Mouse (Mus musculus) lung, embryonic 16.5 days (tissue): ENCODE measurements around the gene Eps15. TPM values are rescaled to one million over a fixed set of nuclear protein-coding genes. Genes with fewer than 3 reads are reported as not detected.

Experiments
- ATAC-seq: fragments of 200-750 bp; cut with Nextera tagmentation; 2 replicates; pipeline ENCODE4 v1.8.0; 2017; ENCODE audit warnings: low read depth, mild to moderate bottlenecking, moderate library complexity
- H3K27ac ChIP-seq: fragments of 300-500 bp; sonication (generic); 2 replicates; pipeline ENCODE4 v1.5.1; 2014; ENCODE audit warnings: mild to moderate bottlenecking, control low read depth, low read length
- H3K27me3 ChIP-seq: fragments of 300-500 bp; sonication (generic); 2 replicates; pipeline ENCODE4 v1.6.1; 2014; ENCODE audit warnings: low read depth, low read length, mixed read lengths; ENCODE audit not compliant: control insufficient read depth, insufficient read depth
- H3K36me3 ChIP-seq: fragments of 300-500 bp; sonication (generic); 2 replicates; pipeline ENCODE4 v1.6.1; 2014; ENCODE audit warnings: low read length; ENCODE audit not compliant: control insufficient read depth, insufficient read depth
- H3K4me1 ChIP-seq: fragments of 300-500 bp; sonication (generic); replicated peaks from 2 replicates; pipeline ENCODE4 v1.6.1; 2014; ENCODE audit warnings: low read length, mixed read lengths; ENCODE audit not compliant: control insufficient read depth, insufficient read depth
- H3K4me2 ChIP-seq: fragments of 300-500 bp; sonication (generic); 2 replicates; pipeline ENCODE4 v1.6.1; 2014; ENCODE audit warnings: low read depth, low read length, control low read depth
- H3K4me3 ChIP-seq: fragments of 300-500 bp; sonication (generic); 2 replicates; pipeline ENCODE4 v1.5.1; 2014; ENCODE audit warnings: mild to moderate bottlenecking, low read length, control low read depth
- H3K9ac ChIP-seq: fragments of 300-500 bp; sonication (generic); 2 replicates; pipeline ENCODE4 v1.6.1; 2014; ENCODE audit warnings: low read length, control low read depth
- H3K9me3 ChIP-seq: fragments of 300-500 bp; sonication (generic); 2 replicates; pipeline ENCODE4 v1.6.1; 2016; ENCODE audit warnings: low read length; ENCODE audit not compliant: control insufficient read depth
- WGBS: fragments of 180-500 bp; shearing (Covaris S2); extraction: QIAGEN DNeasy Blood & Tissue Kit; methylation state at CpG from one replicate; pipeline ENCODE4 v1.1.7; 2014; 5-methylcytosine and 5-hydroxymethylcytosine counted together
- polyA plus RNA-seq: library from polyadenylated mRNA; unstranded; fragments of >200 nt; fragmentation: Nextera tagmentation; extraction: Ambion mirVana; gene quantifications from 2 replicates; pipeline ENCODE4 v1.2.1, GENCODE M21; 2015

Eps15 gene
- polyA plus RNA-seq = 42.8 and 47.8 TPM in 2 replicates

DNA sequence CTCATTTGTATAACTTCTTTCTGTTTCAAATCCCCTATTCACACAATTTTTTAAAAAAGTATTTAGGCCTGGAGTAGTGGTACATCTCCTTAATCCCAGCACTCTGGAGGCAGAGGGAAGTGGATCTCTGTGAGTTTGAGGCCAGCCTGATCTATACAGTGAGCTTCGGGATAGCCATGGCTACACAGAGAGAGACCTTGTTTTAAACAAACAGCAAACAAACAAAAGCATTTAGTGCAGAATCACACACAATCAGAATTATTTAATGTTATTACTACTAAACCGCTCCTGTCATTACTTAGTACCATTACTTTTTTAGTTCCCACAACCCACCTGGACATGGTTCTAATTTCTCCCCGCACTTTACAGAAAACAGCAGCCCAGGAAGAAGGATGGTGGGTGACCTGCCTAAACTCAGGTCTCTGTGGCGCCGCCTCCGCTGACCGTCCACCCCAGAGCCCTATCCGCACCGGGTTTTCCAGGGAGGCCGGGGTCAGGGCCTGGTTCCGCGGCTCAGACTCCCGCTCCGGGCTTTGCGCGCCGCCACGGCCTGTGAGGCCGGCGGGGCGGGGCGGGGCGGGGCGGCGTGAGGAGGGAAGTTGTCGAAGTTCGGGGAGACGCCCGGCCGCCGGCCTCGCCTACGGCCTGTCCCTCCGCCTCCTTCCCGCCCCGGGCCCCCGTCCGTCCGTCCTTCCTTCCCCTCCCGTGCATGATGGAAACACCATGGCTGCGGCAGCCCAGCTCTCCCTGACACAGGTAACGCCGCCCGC lies at the start of gene Eps15:
Gene Eps15 (plus strand): TSS at position 580 of the 770 bp plus-strand sequence.
- ATAC-seq = peak; percentile 98

DNA sequence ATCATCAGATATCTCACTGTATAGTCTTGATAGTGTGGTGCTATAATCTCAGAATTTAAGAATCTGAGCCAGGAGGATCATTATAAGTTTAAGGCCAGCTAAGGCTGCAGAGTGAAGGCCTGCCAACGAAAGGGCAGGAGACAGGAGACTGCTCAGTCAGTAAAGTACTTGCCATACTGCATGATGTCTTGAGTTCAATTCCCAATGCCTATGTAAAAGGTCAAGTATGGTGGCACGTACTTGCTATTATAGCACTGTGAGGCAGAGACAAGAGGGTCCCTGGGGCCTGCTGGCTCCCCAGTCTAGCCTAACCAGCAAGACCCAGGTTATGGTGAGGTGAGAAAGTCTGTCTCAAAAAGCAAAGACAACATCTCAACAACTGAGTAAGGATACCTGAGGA lies 45.9 kb upstream of the Eps15 start, which contains the start of gene Calr4:
Gene Calr4 (plus strand): TSS at position 301 of the 400 bp plus-strand sequence.
- Histone ChIP-seq H3K4me1 (no peaks in the 10 kb centered on the region), H3K4me2 (no peak within 1 kb of the TSS), H3K27ac (no peak within 1 kb of the TSS), H3K9me3 (no peaks in the 10 kb centered on the region), H3K4me3 (no peak within 1 kb of the TSS), H3K36me3 (no peaks in the 10 kb centered on the region), H3K27me3 (no peaks in the 10 kb centered on the region), H3K9ac (no peak within 1 kb of the TSS)
- ATAC-seq = no peak
- 80% methylated on average over 2 of the region's 2 CpGs for WGBS

More for the DNA sequence above, at the start of gene Eps15:
- Histone ChIP-seq H3K27me3 (no peaks in the 10 kb centered on the region), H3K9me3 (no peaks in the 10 kb centered on the region), H3K4me3 (peak within 1 kb of the TSS; percentile 93), H3K4me1 (peaks cover 18% of the 10 kb centered on the region), H3K9ac (peak within 1 kb of the TSS; percentile 90), H3K4me2 (peak within 1 kb of the TSS; percentile 70), H3K36me3 (no peaks in the 10 kb centered on the region), H3K27ac (peak within 1 kb of the TSS; percentile 90)
- WGBS = 2% methylated on average over 39 of the region's 44 CpGs

DNA sequence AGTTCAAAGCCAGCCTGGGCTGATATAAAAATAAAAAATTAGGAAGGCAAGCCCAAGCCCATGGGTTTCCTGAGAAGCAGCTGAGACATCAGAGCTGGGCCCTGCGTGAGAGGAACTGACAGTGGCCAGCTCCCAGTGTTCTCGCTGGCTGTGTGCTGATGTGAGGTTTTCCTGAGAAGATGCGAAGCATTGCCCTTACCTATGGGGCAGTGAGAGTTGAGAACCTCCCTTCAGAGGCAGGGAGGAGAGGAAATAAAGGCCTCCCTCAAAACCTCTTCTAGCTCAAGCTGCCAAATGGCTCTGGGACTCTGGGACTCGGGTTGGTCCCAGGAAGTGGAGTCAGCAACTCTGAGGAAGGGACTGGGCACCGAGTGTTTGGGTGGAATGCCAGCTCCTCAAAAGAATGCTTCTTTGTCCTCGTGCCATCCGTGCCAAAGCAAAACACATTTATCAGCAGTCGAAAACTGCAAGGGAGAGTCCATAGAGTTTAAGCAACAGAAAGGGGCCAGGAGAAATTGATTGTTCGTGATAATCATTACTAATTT lies 45.2 kb upstream of the Eps15 start:
- H3K4me2 ChIP-seq = no peak overlapping the region
- H3K4me3 ChIP-seq = no peak overlapping the region
- no peak for ATAC-seq
- no peaks in the 10 kb centered on the region for H3K27me3 ChIP-seq
- no peak overlapping the region for H3K9ac ChIP-seq
- WGBS = 57% methylated on average over 9 of the region's 9 CpGs
- H3K36me3 ChIP-seq = no peaks in the 10 kb centered on the region
- no peak overlapping the region for H3K27ac ChIP-seq
- H3K9me3 ChIP-seq = no peaks in the 10 kb centered on the region
- H3K4me1 ChIP-seq = no peaks in the 10 kb centered on the region

DNA sequence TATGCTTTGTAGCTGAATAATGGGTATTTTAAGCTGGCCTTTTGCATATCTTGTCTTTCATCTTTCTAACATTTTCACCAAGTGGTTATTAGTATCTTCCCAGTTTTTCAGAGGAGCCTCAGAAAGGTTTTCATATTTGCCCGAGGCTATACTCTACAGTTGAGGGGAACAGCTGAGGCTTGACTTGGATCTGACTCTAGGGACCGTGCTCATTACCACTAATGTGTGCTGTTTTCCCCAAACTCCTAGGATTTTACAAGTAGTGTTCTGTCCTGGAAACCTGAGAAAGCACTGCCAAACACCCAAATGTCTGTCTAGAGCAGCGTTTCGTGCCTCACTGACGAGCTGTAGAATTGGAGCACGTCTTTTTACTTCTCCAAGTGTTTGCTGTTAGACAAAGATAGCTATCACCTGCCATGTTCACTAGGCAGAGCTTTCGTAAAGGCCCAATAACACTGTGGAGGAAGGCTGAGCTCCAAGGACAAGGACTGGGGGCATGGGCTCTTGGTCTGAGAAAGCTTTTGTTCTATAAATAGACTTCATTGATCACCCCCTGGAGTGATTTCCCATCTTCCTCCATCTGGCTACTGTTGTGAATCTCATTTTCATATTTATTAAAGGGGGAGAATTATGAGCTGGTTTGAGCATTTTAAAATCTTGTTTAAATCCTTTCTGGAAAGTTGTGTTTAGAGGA lies 43.7 kb upstream of the Eps15 start:
- Histone ChIP-seq H3K27ac (no peak overlapping the region), H3K9me3 (no peaks in the 10 kb centered on the region), H3K36me3 (no peaks in the 10 kb centered on the region), H3K4me3 (no peak overlapping the region), H3K27me3 (no peaks in the 10 kb centered on the region), H3K9ac (no peak overlapping the region), H3K4me1 (no peaks in the 10 kb centered on the region), H3K4me2 (no peak overlapping the region)
- WGBS = 67% methylated on average over 7 of the region's 7 CpGs
- ATAC-seq = no peak

DNA sequence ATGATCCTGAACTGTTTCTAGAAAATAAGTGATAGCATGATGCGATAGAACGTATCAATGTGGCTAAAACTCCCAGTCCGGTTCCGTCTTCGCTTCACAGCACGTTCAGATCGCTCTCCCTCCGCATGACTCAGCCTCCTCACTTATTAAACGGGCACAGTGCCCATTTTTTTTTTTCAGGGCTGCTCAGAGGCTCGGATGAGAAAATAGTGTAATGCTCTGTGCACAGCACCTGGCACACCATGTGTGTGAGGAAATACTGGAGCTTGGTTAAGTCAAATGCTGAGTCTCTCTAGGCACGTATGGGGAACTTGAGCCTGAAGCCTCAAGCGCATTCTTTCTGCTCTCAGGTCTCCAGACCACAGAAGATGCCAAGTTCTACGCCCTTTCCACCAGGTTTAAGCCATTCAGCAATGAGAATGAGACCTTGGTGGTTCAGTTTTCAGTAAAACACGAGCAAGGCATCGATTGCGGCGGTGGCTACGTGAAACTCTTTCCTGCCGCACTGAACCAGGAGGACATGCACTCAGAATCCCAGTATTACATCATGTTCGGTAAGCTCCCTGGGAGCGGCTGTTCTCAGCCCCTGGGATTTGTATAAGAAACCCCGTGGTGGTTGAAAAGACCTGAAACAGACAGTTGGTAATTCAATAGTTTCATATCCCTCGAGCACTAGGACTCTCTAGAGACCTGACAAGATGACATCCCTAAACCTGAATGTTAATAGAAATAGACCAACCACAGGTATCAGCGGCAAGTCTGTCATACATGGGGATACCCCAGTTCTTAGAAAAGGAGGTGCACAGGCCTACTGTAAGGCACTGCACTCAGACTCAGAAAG lies 41.4 kb upstream of the Eps15 start:
- 76% methylated on average over 24 of the region's 24 CpGs for WGBS
- Histone ChIP-seq H3K4me1 (no peaks in the 10 kb centered on the region), H3K27me3 (no peaks in the 10 kb centered on the region), H3K36me3 (no peaks in the 10 kb centered on the region), H3K27ac (no peak overlapping the region), H3K9me3 (no peaks in the 10 kb centered on the region), H3K4me3 (no peak overlapping the region), H3K4me2 (no peak overlapping the region), H3K9ac (no peak overlapping the region)
- no peak for ATAC-seq

DNA sequence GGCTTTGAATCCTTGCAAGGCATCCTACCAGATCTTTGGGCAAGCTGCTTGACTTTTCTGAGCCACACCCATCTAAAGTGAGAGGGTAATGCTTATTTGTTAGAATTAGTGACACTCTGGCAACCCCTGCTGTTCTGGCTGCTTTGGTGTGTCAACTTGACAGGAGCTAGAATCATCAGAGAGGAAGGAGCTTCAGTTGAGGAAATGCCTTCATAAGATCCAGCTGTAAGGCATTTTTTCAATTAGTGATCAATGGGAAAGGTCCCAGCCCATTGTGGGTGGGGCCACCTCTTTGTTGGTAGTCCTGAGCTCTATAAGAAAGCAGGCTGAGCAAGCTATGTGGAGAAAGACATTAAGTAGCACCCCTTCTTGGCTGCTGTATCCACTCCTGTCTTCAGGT lies 38.8 kb upstream of the Eps15 start:
- no peaks in the 10 kb centered on the region for H3K9me3 ChIP-seq
- H3K4me2 ChIP-seq = no peak overlapping the region
- H3K27me3 ChIP-seq = no peaks in the 10 kb centered on the region
- no peaks in the 10 kb centered on the region for H3K36me3 ChIP-seq
- ATAC-seq = no peak
- H3K27ac ChIP-seq = no peak overlapping the region
- no peak overlapping the region for H3K4me3 ChIP-seq
- no peak overlapping the region for H3K9ac ChIP-seq
- no peaks in the 10 kb centered on the region for H3K4me1 ChIP-seq

DNA sequence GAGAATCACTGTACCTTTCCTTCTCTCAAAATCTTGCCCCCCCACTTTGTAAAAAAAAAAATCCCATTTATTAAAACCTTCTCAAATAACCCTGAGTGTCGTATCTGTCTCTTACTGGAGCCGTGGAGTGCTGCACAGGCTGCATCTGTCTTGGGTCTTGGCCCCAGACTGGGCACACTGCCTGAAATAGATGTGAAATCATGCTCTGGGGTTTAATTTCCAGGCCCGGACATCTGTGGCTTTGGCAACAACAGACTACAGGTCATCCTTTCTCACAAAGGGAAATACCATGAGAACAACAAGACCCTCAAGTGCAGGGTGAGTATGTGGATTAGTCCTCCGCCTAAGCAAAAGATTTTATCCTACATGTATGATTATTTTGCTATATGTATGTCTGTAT lies 38.1 kb upstream of the Eps15 start:
- H3K27ac ChIP-seq = no peak overlapping the region
- 46% methylated on average over 4 of the region's 4 CpGs for WGBS

DNA sequence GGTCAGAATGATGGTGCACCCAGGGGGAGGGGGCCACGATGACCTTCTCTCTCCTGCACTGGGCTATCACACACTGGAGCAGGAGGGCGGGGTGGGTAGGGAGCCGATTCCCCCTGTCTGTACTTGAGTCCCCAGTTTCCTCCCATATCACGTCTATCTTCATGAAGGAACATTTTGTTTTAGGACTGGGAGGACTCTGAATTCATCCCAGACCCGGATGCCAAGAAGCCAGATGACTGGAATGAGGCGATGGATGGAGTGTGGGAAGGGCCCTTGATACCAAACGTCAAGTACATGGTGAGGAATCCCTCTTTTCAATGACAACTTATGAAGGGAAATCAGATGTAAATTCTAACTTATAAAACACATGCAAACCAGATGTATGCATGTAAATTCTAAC lies 35.6 kb upstream of the Eps15 start:
- no peaks in the 10 kb centered on the region for H3K27me3 ChIP-seq
- H3K4me2 ChIP-seq = no peak overlapping the region
- H3K4me1 ChIP-seq = no peaks in the 10 kb centered on the region
- 63% methylated on average over 7 of the region's 7 CpGs for WGBS
- no peaks in the 10 kb centered on the region for H3K36me3 ChIP-seq
- H3K27ac ChIP-seq = no peak overlapping the region
- no peak for ATAC-seq
- H3K4me3 ChIP-seq = no peak overlapping the region
- H3K9me3 ChIP-seq = no peaks in the 10 kb centered on the region
- H3K9ac ChIP-seq = no peak overlapping the region

More for the DNA sequence above, 38.1 kb upstream of the Eps15 start:
- H3K4me3 ChIP-seq = no peak overlapping the region
- H3K36me3 ChIP-seq = no peaks in the 10 kb centered on the region
- H3K9ac ChIP-seq = no peak overlapping the region
- H3K4me2 ChIP-seq = no peak overlapping the region
- no peaks in the 10 kb centered on the region for H3K27me3 ChIP-seq
- H3K4me1 ChIP-seq = no peaks in the 10 kb centered on the region
- peak; percentile 75 for ATAC-seq
- no peaks in the 10 kb centered on the region for H3K9me3 ChIP-seq
